Mouse (Mus musculus) kidney, postnatal 4 days (tissue): ENCODE measurements around the gene Tspan14.

ENCODE experiments used
- DNase-seq, 2 experiments: peaks; one replicate each; pipeline ENCODE4 v3.0.0; 2021; ENCODE audit warnings: mixed read lengths in 2 of 2

Gene Tspan14

GRCm38 (mm10) chr14:40949730-40950614, 16.6 kb downstream of the Tspan14 start:
- DNase-seq: no peak

- peak in 1 of 2 experiments; percentile 7 for DNase-seq
Measured at GRCm38 (mm10) chr14:40949047-40949446, 17.6 kb downstream of the Tspan14 start.

DNA sequence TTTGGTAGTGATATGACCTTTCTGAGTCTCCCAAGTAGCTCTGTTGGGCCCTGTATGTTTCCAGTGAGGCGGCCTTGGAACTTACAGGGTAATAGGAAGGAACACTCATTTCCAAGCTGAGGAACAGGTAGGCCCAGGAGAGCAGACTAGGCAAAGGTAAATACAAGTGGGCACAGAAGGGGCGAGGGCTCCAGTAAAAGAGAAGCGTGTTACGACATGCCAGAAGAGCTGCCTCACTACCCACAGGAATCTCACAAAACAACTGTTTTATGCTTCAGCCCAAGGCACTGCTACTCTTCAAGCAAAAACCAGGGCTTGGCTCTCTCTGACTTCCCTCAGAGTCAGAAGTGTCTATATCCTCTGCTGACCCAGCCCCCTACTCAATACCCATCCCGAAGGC, 18.1 kb downstream of the Tspan14 start:
- peak in 1 of 2 experiments; percentile 6 for DNase-seq

GRCm38 (mm10) chr14:40947431-40948394, 18.9 kb downstream of the Tspan14 start:
- peak; percentile 37 to 52 for DNase-seq

DNA sequence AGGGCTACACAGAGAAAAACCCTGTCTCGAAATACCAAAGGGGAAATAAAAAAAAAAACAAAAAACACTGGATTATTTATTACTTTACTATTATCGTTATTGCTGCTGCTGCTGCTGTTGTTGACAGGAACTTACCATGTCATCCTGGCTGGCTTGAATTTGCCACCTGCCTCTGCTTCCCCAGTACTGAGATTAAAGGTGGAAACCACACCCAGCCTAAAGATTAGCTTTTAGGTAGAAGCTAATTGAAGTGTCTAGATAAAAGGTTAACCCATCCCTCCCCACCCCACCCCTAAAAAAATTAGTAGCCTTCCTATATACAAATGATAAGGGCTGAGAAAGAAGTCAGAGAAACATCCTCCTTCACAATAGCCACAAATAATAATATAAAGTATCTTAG, 22.8 kb downstream of the Tspan14 start:
- no peak for DNase-seq

DNA sequence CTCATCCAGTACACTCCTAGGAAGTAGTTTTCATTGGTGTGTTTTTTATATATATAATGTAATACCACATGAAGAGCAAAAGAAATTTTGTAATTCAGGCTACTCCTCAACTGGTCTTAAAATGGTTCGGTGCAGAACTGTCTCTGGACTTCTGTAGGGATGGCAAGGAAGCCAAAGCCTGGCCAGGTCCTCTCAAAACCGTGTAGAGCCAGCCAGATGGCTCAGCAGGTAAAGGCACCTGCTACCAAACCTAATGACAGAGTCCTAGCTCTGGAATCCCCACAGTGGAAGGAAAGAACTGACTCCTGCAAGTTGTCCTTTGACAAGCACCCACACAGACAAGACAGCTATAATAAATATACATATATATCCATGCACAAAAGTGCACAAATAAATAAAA, 24.2 kb downstream of the Tspan14 start:
- DNase-seq: no peak

DNA sequence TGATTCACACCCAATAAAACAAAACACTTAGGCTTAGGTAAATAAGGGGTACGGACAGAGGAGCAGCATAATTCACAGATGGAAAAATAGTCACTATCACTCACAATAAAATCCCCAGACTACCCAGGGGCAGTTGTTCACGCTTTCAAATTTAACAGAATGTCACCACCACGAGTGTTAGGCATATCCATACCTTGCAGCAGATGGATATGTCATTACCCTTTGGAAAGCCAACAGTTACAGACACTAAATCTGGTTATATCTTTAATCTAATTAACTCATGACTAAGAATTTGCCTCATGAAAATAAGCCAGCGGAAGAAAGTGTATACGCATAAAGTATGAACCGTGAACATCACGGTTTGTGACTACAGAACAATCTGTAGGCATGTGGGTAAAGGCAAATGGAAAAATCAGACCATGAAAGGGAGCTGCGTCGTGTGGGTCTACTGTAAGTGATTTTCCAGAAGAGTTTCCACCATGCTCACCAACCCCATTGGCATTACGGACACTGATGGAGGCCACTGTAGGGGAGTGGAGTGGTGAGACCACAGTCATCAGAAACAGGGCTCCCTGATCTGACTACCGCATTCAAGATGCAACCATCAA, 28.1 kb downstream of the Tspan14 start:
- DNase-seq: no peak

DNA sequence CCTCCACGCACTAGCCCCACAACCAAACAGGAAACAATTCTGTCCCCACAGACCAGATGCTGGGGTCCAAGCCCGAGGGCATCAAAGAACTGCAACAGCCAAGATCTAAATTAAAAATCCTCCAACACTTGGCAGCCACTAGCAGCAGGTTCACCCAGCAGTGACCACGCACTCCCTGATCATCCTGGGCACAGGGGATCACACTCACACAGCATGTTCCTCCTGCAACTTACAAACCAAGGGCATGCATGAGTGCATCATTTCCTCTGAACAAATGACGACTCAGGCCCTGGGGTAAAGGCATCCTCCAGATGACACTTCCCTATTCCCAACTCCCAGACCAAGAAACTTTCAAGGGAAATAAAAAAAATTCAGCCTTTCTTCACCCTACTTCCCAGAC, 29.6 kb downstream of the Tspan14 start:
- no peak for DNase-seq

DNA sequence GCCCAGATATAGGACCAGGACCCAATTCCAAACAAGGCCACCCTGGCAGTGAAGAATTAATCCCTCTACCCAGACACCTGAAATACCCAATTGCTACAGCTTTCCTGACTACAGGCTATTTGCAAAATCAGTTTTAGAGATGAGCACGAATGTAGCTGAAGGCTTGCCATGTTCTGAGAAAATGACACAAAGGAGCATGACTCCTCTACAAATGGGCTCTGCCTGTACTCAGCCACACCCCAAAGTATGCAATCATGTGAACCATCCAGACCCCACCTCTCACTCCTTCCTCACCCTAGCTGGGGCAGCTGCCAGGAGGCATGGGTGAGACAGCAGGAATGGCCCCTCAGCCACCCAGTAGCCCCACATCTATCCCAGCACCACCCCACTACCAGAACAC, 31.1 kb downstream of the Tspan14 start:
- DNase-seq: no peak

GRCm38 (mm10) chr14:40935054-40935453, 31.6 kb downstream of the Tspan14 start:
- DNase-seq: no peak

DNA sequence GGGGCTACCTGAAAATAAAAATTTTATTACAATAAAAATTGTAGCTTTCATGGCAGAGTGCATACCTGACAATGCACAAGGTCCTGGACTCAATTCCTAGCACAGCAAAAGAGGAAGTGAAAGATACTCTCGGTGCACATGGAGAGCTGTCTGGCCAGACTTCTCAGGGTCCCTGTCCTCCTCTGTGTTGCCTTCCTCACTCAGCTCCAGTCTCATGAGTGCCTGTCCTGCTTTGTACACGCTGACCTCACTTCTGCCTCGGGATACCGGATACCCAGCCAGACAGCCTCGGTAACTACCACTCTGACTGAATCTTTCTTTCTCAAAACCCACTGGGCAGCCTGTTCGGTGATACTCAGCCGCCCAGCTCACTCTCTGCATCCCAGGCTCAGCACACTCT, 33.3 kb downstream of the Tspan14 start:
- no peak for DNase-seq

DNA sequence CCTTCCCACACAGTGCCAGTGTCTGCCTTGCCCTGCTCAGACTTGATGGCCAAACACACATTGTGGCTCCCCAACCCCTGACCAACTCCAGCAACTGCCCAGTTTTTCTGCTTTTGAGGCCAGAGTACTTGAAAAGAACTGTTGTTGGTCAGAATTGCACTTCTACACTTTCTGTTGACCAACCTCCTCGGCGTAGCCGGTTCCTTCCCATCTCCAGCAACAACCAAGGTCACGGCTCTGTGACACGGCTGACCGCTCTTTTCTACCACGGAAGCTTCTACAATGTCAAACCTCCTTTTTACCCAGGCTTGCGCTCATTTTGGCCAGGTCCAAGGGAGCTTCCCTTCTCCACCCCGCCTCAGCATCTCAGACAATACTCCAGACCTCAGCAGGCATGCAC, 34.4 kb downstream of the Tspan14 start:
- DNase-seq: peak; percentile 39 to 67

GRCm38 (mm10) chr14:40931115-40931829, 35.3 kb downstream of the Tspan14 start:
- DNase-seq: peak; percentile 62 to 69

- DNase-seq: no peak
Measured at GRCm38 (mm10) chr14:40929943-40930342, 36.7 kb downstream of the Tspan14 start.

DNA sequence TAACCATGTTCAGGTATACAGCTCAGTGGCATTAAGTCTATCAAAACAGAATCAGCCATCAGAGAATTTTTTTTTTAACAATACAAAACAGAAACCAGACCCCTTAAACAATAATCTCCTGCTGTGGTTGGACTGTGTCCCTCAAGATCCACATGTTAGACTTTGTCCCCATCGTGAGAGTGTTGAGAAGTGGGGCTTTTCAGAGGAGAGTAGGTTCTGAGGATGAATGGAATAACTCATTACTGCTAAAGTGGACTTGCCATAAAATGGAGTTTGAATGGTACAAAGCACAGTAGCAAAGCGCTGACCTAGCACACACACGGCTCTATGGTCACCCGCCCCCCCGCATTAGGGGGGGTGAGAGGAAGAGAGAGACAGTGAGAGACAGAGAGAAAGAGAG, 37.7 kb downstream of the Tspan14 start:
- no peak for DNase-seq

DNA sequence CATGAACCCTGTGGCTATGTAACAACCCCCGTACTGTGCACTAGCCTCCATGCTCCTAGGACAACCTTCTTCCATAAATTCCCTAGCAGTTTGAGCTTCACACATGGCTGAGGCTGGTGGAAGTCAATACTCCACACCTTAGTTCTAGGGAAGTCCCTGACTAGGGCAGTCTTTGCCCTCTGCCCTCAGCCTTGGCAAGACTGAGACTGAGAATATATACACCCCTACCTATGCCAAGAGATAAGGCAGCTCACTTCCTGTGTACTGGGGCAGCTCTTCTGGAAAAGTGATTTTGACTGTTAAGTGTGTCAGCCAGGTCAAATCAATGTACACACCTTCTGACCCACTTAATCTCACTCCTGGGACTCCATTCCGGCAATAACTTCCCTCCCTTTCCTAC, 39.6 kb downstream of the Tspan14 start:
- no peak for DNase-seq

GRCm38 (mm10) chr14:40924378-40925113, 42.1 kb downstream of the Tspan14 start:
- DNase-seq: peak; percentile 35 to 61

DNA sequence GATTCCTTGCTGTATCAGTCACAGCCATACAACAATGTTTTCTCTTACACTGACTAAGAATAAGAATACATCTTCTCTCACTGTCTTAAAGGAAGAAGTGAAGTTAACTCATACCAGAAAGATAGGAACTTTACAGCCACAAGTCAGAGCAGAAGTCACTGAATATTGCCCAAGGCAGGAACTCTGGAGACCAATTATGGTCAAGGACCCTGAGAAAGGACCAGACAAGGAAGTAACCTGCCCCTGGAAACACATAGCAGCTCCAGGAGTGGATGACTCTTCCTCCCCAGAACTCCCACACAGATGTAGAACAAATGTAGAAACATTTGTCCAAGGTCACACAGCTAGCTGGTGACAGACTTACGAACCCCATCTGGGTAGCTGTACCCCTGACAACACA, 45.4 kb downstream of the Tspan14 start:
- no peak for DNase-seq

- no peak for DNase-seq
Measured at GRCm38 (mm10) chr14:40919521-40919920, 47.1 kb downstream of the Tspan14 start.

DNA sequence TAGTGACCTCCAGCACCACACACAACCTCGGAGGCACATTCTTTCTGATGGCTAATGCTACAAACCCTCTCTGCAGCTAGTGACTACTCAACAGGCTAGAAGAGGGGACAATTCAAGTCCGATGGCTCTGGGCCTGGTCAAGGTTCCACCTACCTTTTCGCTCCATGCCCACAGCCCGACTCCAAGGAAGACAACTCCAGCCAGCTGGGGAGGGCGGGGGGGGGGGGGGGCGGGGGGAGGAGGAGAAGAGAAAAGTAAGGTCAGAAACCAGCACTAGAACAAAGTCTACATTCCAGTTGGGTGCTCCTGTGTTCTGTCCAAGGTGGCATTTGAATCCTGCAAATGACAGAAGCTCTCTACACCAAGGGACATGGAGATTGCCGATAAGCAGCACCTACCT, 48.1 kb downstream of the Tspan14 start:
- no peak for DNase-seq

DNA sequence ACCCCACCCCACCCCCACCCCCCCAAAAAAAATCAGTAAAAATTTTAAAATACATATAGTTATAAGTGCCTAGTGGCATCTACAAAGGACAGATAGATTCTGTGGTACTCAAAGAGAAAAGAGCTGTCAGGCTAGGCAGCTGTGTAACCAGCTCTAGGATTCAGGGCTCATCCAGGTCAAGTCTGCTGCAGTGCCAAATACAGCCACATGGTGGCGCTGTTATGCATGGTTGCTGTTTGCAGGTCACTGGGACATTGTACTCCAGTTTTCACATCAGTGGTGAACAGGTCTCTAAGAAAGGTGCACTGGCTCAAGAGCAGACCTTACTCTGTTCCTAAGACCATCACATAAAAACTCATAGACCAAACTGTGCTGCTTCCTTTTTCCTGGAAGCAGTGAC, 49.0 kb downstream of the Tspan14 start:
- DNase-seq: peak; percentile 96 to 97

DNA sequence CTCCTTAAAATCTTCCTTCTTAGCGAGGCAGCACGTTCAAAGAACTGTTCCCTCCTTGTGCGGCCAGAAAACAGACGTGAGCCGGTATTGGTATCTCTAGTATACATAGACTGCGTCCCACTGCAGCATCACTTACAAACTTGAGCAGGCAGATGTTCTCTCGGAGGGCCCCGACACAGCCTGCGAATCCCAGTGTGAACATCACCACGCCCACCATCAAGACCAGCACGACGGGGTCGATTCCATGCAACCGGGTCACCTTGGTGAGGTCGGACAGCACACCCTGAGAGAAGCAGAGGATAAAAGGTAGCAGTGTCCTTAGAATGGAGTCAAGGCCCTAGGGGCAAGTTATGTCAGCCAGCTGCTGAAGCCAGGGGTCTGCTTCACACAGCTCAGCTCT, 49.9 kb downstream of the Tspan14 start:
- DNase-seq: no peak
